Mouse (Mus musculus): Measurements from ENCODE around the gene Wfdc18. TPM values are rescaled to one million over a fixed set of nuclear protein-coding genes. Genes with fewer than 3 reads are reported as not detected.

The Wfdc18 gene
- polyA plus RNA-seq (2014; fragmentation: Illumina TruSeq; extraction: RNeasy Lipid Tissue Mini Kit (QIAGEN cat#74804); ENCODE audit: low read depth, low replicate concordance) = 9.8 TPM

DNA sequence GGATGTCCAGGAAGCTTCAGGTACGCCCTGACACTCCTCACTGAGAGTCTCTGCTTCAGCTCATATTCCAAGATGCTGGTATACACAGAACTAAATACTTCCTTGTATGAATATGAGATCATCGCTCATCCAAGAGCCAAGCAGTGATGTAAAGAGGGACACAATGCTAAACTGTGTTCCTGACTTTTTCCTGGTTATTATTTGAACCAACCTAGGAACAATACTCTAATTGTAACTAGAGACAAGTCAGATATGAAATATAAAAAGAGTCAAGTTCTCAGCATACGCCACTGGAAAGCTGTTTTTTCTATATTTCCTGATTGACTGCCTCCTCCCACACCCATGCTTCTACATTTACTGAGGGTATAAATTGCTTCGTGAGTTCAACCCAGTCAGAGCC, at the start of gene Wfdc18:
Gene Wfdc18 (plus strand): TSS at position 301 of the 400 bp plus-strand sequence.

DNA sequence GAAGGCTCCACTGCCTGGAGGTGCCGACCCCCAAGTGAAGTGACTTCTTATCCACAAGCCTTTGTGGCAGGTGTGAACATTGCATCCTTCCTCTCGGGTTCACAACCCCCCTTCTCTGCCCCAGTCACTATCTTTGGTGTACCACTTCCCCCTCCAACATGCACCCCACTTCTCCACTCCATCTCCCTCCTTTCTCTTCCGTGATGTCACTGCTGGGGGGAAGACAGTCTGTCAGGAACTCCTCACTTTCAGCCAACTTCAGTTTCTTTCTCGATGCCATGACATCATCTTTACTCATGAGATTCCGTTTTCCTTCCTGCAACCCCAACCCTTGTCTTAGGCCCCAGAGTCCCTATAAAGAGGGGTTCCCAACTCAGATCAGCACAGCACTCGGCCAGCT, 46.6 kb upstream of the Wfdc18 start, which contains the start of gene Ccl4:
Gene Ccl4 (plus strand): TSS at position 381 of the 400 bp plus-strand sequence.

DNA sequence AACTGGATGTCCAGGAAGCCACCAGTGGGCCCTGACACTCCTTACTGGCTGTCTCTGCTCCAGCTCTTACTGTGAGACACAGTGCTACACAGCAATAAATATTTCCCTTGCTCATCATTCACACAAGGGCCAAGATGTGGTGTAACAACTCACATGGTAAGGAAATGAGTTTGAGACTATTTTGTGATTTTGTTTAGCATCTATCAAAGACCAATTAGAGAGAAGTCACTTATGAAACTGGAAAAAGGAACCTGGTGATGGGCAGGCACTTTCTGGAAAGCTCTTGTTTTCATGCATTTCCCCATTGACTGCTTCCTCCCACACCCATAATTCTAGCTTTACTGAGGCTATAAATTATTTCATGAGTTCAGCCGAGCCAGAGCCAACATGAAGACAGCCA, 5.1 kb upstream of the Wfdc18 start, which contains the start of gene Wfdc17:
Gene Wfdc17 (plus strand): TSS at position 287 of the 400 bp plus-strand sequence.

GRCm38 (mm10) chr11:83746681-83747080, 37.9 kb downstream of the Wfdc18 start, which contains the start of gene Wfdc21:
Wfdc21 (plus strand) TSS chr11:83746940.

DNA sequence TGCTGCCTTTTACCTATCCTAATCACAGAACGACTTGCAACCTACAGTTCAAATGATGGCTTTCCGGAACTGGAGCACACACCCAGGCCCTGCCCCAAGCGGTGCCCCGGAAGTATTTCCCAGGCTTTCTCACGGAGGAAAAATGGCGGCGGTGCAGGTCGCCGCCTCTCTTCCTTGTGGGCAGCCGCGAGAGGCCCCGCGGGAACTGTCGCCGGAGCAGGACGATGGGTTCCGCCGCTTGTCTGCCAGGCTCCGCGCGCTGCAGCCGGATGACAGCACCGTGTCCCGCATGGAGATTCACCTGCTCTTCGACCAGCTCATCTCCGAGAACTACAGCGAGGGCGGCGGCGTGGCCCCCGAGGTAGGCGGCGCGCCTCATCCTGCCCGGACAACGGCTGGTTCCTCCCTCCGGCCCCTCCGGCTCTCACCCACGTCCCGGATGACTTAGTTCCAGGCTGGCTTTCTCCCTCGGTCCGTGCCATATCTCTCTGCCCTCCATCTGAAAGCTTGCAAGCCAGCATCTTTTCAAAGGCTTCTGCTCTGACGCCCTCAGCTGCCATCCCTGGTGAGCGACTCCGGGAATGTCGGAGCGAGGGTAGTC, 44.9 kb downstream of the Wfdc18 start, which contains the start of gene Heatr6:
Gene Heatr6 (plus strand): TSS at position 116 of the 601 bp plus-strand sequence.

Other genes starting within 250 kb of the Wfdc18 start
- 1.6 TPM for gene Mmp28, start 245.9 kb upstream of the Wfdc18 start, polyA plus RNA-seq (2014; fragmentation: Illumina TruSeq; extraction: RNeasy Lipid Tissue Mini Kit (QIAGEN cat#74804); ENCODE audit: low read depth, low replicate concordance)
- gene Taf15, start 235.9 kb upstream of the Wfdc18 start, polyA plus RNA-seq (2014; fragmentation: Illumina TruSeq; extraction: RNeasy Lipid Tissue Mini Kit (QIAGEN cat#74804); ENCODE audit: low read depth, low replicate concordance) = 241 TPM
- not detected for gene Heatr9, start 186.8 kb upstream of the Wfdc18 start, polyA plus RNA-seq (2014; fragmentation: Illumina TruSeq; extraction: RNeasy Lipid Tissue Mini Kit (QIAGEN cat#74804); ENCODE audit: low read depth, low replicate concordance)
- 1.9 TPM for gene Ccl5, start 178.5 kb upstream of the Wfdc18 start, polyA plus RNA-seq (2014; fragmentation: Illumina TruSeq; extraction: RNeasy Lipid Tissue Mini Kit (QIAGEN cat#74804); ENCODE audit: low read depth, low replicate concordance)
- gene Ccl9, start 130.4 kb upstream of the Wfdc18 start, polyA plus RNA-seq (2014; fragmentation: Illumina TruSeq; extraction: RNeasy Lipid Tissue Mini Kit (QIAGEN cat#74804); ENCODE audit: low read depth, low replicate concordance) = 36.0 TPM
- gene Ccl6, start 115.9 kb upstream of the Wfdc18 start, polyA plus RNA-seq (2014; fragmentation: Illumina TruSeq; extraction: RNeasy Lipid Tissue Mini Kit (QIAGEN cat#74804); ENCODE audit: low read depth, low replicate concordance) = 1,001 TPM
- not detected for gene Rpl9-ps1, start 63.4 kb upstream of the Wfdc18 start, polyA plus RNA-seq (2014; fragmentation: Illumina TruSeq; extraction: RNeasy Lipid Tissue Mini Kit (QIAGEN cat#74804); ENCODE audit: low read depth, low replicate concordance)
- 1.1 TPM for gene Ccl3, start 59.7 kb upstream of the Wfdc18 start, polyA plus RNA-seq (2014; fragmentation: Illumina TruSeq; extraction: RNeasy Lipid Tissue Mini Kit (QIAGEN cat#74804); ENCODE audit: low read depth, low replicate concordance)
- not detected for gene Ccl4, start 46.4 kb upstream of the Wfdc18 start, polyA plus RNA-seq (2014; fragmentation: Illumina TruSeq; extraction: RNeasy Lipid Tissue Mini Kit (QIAGEN cat#74804); ENCODE audit: low read depth, low replicate concordance)
- 44.3 TPM for gene Wfdc17, start 5.0 kb upstream of the Wfdc18 start, polyA plus RNA-seq (2014; fragmentation: Illumina TruSeq; extraction: RNeasy Lipid Tissue Mini Kit (QIAGEN cat#74804); ENCODE audit: low read depth, low replicate concordance)
- gene Wfdc21, start 37.9 kb downstream of the Wfdc18 start, polyA plus RNA-seq (2014; fragmentation: Illumina TruSeq; extraction: RNeasy Lipid Tissue Mini Kit (QIAGEN cat#74804); ENCODE audit: low read depth, low replicate concordance) = 1.6 TPM
- 5.8 TPM for gene Heatr6, start 44.7 kb downstream of the Wfdc18 start, polyA plus RNA-seq (2014; fragmentation: Illumina TruSeq; extraction: RNeasy Lipid Tissue Mini Kit (QIAGEN cat#74804); ENCODE audit: low read depth, low replicate concordance)
- gene Hnf1b, start 141.0 kb downstream of the Wfdc18 start, polyA plus RNA-seq (2014; fragmentation: Illumina TruSeq; extraction: RNeasy Lipid Tissue Mini Kit (QIAGEN cat#74804); ENCODE audit: low read depth, low replicate concordance) = 25.4 TPM
- gene Ddx52, start 233.0 kb downstream of the Wfdc18 start, polyA plus RNA-seq (2014; fragmentation: Illumina TruSeq; extraction: RNeasy Lipid Tissue Mini Kit (QIAGEN cat#74804); ENCODE audit: low read depth, low replicate concordance) = 61.0 TPM

Data from sigmoid colon, adult 10 weeks (tissue).